Mouse (Mus musculus) G1E (cell line): ENCODE results near the gene Foxa1.

Experiments used
- CTCF ChIP-seq: IDR thresholded peaks from 2 replicates; pipeline ENCODE4 v1.5.1; 2012; ENCODE audit warnings: low read depth, low read length, inconsistent platforms, mixed read lengths
- GATA1 ChIP-seq: IDR thresholded peaks from 2 replicates; pipeline ENCODE4 v1.6.1; 2012; ENCODE audit warnings: borderline replicate concordance, low read length, inconsistent platforms, mixed read lengths
- POLR2AphosphoS5 ChIP-seq: IDR thresholded peaks from 2 replicates; pipeline ENCODE4 v1.6.1; 2012; ENCODE audit warnings: low read depth, low read length, inconsistent platforms; ENCODE audit not compliant: insufficient replicate concordance
- TAL1 ChIP-seq: conservative IDR thresholded peaks from 2 replicates; pipeline ENCODE4 v1.6.1; 2012; ENCODE audit warnings: low read depth, low read length, inconsistent platforms, mixed read lengths

- TF ChIP-seq CTCF (no peak), POLR2AphosphoS5 (no peak), GATA1 (no peak), TAL1 (no peak)
Observed at GRCm38 (mm10) chr12:57547890-57548289, 1.2 kb upstream of the Foxa1 start.
